8 mouse cellular contexts compared by ENCODE assay signal in the genomic region with DNA sequence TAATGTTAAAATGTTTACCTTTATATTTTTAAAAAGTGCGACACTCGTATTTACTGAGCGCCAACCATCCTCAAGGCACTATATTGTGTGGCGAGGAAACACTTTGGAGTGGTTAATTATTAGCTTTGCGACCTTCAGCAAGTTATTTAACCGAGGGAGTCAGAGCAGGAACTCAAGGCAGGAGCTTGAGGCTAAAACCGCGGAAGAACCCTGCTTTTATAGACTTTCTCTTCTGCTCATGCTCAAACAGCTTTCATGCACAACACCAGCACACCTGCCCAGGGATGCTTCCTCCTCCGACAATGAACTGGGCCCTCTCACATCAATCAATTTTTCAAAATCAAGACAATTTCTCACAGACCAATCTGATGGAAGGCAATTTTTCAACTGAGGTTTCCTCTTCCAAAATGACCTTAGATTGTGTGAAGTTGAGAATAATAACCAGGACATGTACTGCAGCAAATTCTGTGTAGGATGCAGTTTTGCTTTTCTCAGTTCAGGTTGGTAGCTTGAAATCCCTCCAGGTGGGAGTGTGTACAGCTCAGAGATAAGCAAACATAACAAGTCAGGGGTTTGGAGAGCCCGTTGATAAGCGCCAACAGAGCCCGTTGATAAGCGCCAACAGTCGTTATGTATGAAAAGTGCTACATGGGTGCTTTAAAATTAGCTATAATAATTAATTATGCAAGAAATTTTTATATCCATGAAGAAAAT. TPM values are rescaled to one million over a fixed set of nuclear protein-coding genes. Genes with fewer than 3 reads are reported as not detected.
DNase-seq lines count a peak whose midpoint lies in the region; ATAC-seq lines count a peak whose summit lies in the region.

No protein-coding gene starts in this region.

- ATAC-seq in lung, embryonic 15.5 days (ENCODE audit: borderline replicate concordance, extremely low read depth, low FRiP score, low TSS enrichment), result peak; percentile 55
- 0 out of 2 replicates have a peak, but pooled peaks have one; percentile 8 for ATAC-seq in heart, embryonic 16.5 days (replicated peaks; ENCODE audit: extremely low read depth, insufficient read depth, low FRiP score)

- 19% methylated on average over 14 of the region's 14 CpGs for WGBS in lung, embryonic 15.5 days
- 22% methylated on average over 14 of the region's 14 CpGs for WGBS in heart, embryonic 16.5 days

- no peaks in the 10 kb centered on the region for H3K36me3 ChIP-seq in lung, embryonic 15.5 days
- H3K36me3 ChIP-seq in heart, embryonic 16.5 days (ENCODE audit: control insufficient read depth, insufficient read depth), result no peaks in the 10 kb centered on the region

- H3K4me3 ChIP-seq in lung, embryonic 15.5 days, result peak overlapping the region; percentile 69
- peak overlapping the region; percentile 82 for H3K4me3 ChIP-seq in heart, embryonic 16.5 days (ENCODE audit: low read length)

- intact Hi-C loops in left cerebral cortex, postnatal 25 days (cut with DNase I), result loop anchor here (1.0 kb wide), 1 partner anchor 23 kb away; the partner anchor contains the start of gene Trp53inp2

- DNase-seq in lung, postnatal 14 days, result no peak
- DNase-seq in cerebellum, adult 9-11 months, result peak; percentile 24
- DNase-seq in left cerebral cortex, postnatal 25 days (ENCODE audit: low spot score in 2 of 2), result peak; percentile 10
- peak; percentile 20 for DNase-seq in neural tube, embryonic 10.5 days (ENCODE audit: extremely low spot score, low spot score)
- DNase-seq in gastrocnemius, postnatal 25 days, result no peak
- no peak for DNase-seq in adrenal gland, adult 8-10 months

- peak overlapping the region; percentile 53 for H3K27ac ChIP-seq in lung, embryonic 15.5 days
- H3K27ac ChIP-seq in heart, embryonic 16.5 days (ENCODE audit: low read length), result peak overlapping the region; percentile 64

- peak overlapping the region; percentile 38 for H3K9ac ChIP-seq in lung, embryonic 15.5 days
- H3K9ac ChIP-seq in heart, embryonic 16.5 days (ENCODE audit: low read length), result peak overlapping the region; percentile 76

- no peaks in the 10 kb centered on the region for H3K9me3 ChIP-seq in lung, embryonic 15.5 days
- H3K9me3 ChIP-seq in heart, embryonic 16.5 days (replicated peaks; ENCODE audit: control insufficient read depth, low read length), result no peaks in the 10 kb centered on the region

- H3K4me1 ChIP-seq in lung, embryonic 15.5 days, result peaks cover 14% of the 10 kb centered on the region
- H3K4me1 ChIP-seq in heart, embryonic 16.5 days (ENCODE audit: control insufficient read depth, insufficient read depth, low read length), result peaks cover 12% of the 10 kb centered on the region

- peak overlapping the region; percentile 77 for H3K4me2 ChIP-seq in lung, embryonic 15.5 days
- peak overlapping the region; percentile 84 for H3K4me2 ChIP-seq in heart, embryonic 16.5 days (ENCODE audit: low read depth, low read length)

- no peaks in the 10 kb centered on the region for H3K27me3 ChIP-seq in lung, embryonic 15.5 days
- H3K27me3 ChIP-seq in heart, embryonic 16.5 days (ENCODE audit: control insufficient read depth, insufficient read depth, low read length), result no peaks in the 10 kb centered on the region

RNA-seq across cellular contexts. Expression of gene Pigu, which starts 0.6 kb away (rescaled TPM):
- polyA plus RNA-seq in lung, embryonic 15.5 days (2015; fragmentation: Nextera tagmentation; extraction: Ambion mirVana), result 47.5 and 52.2 TPM in 2 replicates
- polyA plus RNA-seq in heart, embryonic 16.5 days (2015; fragmentation: Nextera tagmentation; extraction: Ambion mirVana), result 56.5 and 59.2 TPM in 2 replicates
- total RNA-seq in left cerebral cortex, postnatal 25 days (2021), result 10 to 100 TPM; 29.1 to 29.5 TPM
- total RNA-seq in gastrocnemius, postnatal 25 days (2021), result 10 to 100 TPM; 19.7 to 24.9 TPM
- total RNA-seq in adrenal gland, adult 8-10 months (2022), result 10 to 100 TPM; 31.3 to 50.4 (median 38.7) TPM

RNA-seq across cellular contexts. Expression of gene Trp53inp2, which starts 23.0 kb away (rescaled TPM):
- 18.0 and 19.7 TPM in 2 replicates for polyA plus RNA-seq in lung, embryonic 15.5 days (2015; fragmentation: Nextera tagmentation; extraction: Ambion mirVana)
- 126 and 132 TPM in 2 replicates for polyA plus RNA-seq in heart, embryonic 16.5 days (2015; fragmentation: Nextera tagmentation; extraction: Ambion mirVana)
- 100 to 1,000 TPM; 175 to 194 TPM for total RNA-seq in left cerebral cortex, postnatal 25 days (2021)
- 100 to 1,000 TPM; 406 to 449 TPM for total RNA-seq in gastrocnemius, postnatal 25 days (2021)
- 100 to 1,000 TPM; 182 to 291 (median 250) TPM for total RNA-seq in adrenal gland, adult 8-10 months (2022)

Comparison
In these comparisons a context has a peak if more than half of its experiments do, and no peak if none do; other contexts are left out.
1. DNase-seq: peak in cerebellum, adult 9-11 months (single experiment), left cerebral cortex, postnatal 25 days (2 of 2) and neural tube, embryonic 10.5 days (single experiment); none in lung, postnatal 14 days (single experiment), gastrocnemius, postnatal 25 days (single experiment) and adrenal gland, adult 8-10 months (single experiment).